Mouse (Mus musculus): ENCODE results near the gene Depdc1a. TPM values are rescaled to one million over a fixed set of nuclear protein-coding genes. Genes with fewer than 3 reads are reported as not detected.
A peak's percentile ranks its signal among the peaks of the same experiment; 100 is the strongest.
"Not testable (repeated sequence)": the region's sequence is repeated elsewhere in the genome, so short reads cannot be mapped to it uniquely, and the experiment has no call there.

The Depdc1a gene
- polyA plus RNA-seq (2012; rRNA removed), result 0.05 TPM in 1 of 2 replicates, not detected in the other

DNA sequence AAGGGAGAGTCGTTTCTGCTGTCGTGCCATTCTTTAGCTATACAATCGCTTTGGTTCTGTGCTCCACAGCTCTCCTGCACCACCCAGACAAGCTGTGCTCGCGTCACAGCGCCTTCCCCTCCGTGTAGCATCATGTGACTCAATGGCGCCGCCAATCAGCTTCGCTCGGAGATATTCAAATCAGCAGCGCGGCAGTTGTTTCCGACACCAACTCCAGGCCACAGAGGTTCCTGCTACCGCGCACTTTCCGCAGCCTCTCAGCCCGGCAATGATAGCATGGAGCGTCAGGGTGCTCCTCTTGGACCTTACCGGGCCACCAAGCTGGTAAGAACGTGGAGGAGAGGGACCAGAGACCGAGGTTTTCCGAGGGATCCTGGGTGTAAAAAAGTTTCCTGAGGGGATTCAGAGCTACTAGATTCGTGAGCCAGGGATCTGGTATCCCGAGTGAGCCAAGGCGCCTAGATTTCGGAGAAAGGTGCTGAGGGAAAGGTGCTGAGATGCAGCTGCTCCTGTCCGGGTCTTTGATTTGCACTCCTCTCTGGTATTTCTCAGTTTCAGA is at the start of gene Depdc1a:
TSS of gene Depdc1a (plus strand) at position 191 of the 559 bp plus-strand sequence.
- TF ChIP-seq CTCF (IDR thresholded peaks at IDR 0.05; ENCODE audit: extremely low read depth, insufficient read length, insufficient replicate concordance, low read depth, low read length) (no peak), POLR2A (IDR thresholded peaks at IDR 0.05; ENCODE audit: low read depth, low read length) (no peak)
- no peaks in the 10 kb centered on the region for H3K27me3 ChIP-seq (ENCODE audit: control insufficient read depth, insufficient read depth, low read length)
- peak within 1 kb of the TSS; percentile 66 for H3K4me3 ChIP-seq (ENCODE audit: low read depth, low read length)
- WGBS, result under 1% methylated on average over 28 of the region's 28 CpGs
- H3K4me1 ChIP-seq (ENCODE audit: control insufficient read depth, insufficient read depth, insufficient read length, low read length), result no peaks in the 10 kb centered on the region
- no peak within 1 kb of the TSS for H3K27ac ChIP-seq (ENCODE audit: insufficient read depth, low read depth, low read length)
- H3K36me3 ChIP-seq (ENCODE audit: control insufficient read depth, insufficient read depth, low read length), result no peaks in the 10 kb centered on the region

DNA sequence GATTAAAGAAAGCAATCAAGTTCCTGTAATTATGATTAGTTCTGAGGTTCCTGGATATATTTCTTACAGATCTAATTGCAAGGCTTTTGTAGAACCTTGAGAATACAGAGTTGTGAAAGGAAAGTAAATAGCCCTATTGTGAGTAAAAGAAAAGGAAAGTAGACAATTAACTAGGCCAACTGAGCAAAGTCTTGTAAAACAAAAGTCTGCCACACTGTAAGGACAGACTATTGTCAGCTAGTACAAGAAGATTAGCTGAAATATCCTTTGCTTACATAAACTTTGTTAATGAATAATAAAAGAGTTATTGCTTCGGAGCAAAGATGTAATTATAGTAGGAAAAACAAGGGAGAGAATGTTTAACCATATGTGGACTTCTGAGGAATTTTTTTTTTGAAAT is 25.2 kb upstream of the Depdc1a start:
- no peaks in the 10 kb centered on the region for H3K36me3 ChIP-seq (ENCODE audit: control insufficient read depth, insufficient read depth, low read length)
- 18% methylated on average over 1 of the region's 1 CpGs for WGBS
- H3K4me1 ChIP-seq (ENCODE audit: control insufficient read depth, insufficient read depth, insufficient read length, low read length), result no peaks in the 10 kb centered on the region
- H3K27ac ChIP-seq (ENCODE audit: insufficient read depth, low read depth, low read length), result no peak overlapping the region
- H3K4me3 ChIP-seq (ENCODE audit: low read depth, low read length), result no peak overlapping the region
- TF ChIP-seq POLR2A (IDR thresholded peaks at IDR 0.05; ENCODE audit: low read depth, low read length) (no peak), CTCF (IDR thresholded peaks at IDR 0.05; ENCODE audit: extremely low read depth, insufficient read length, insufficient replicate concordance, low read depth, low read length) (no peak)
- H3K27me3 ChIP-seq (ENCODE audit: control insufficient read depth, insufficient read depth, low read length), result peaks cover 4% of the 10 kb centered on the region; the same call in 1 of the 2 replicates

DNA sequence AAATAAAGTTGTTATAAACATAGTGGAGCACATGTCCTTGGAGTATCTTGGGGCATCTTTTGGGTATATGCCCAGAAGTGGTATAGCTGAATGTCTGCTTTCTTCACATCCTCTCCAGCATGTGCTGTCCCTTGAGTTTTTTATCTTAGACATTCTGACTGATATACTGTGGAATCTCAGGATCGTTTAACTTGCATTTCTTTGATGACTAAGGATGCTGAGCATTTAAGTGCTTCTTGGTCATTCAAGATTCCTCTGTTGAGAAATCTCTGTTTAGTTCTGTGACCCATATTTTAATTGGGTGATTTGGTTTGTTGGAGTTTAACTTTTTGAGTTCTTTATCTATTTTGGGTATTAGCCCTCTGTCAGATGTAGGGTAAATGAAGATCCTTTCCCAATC is 19.8 kb upstream of the Depdc1a start:
- no peaks in the 10 kb centered on the region; the same call in 1 of the 2 replicates for H3K27me3 ChIP-seq (ENCODE audit: control insufficient read depth, insufficient read depth, low read length)
- TF ChIP-seq POLR2A (IDR thresholded peaks at IDR 0.05; ENCODE audit: low read depth, low read length) (no peak), CTCF (IDR thresholded peaks at IDR 0.05; ENCODE audit: extremely low read depth, insufficient read length, insufficient replicate concordance, low read depth, low read length) (no peak)
- H3K4me1 ChIP-seq (ENCODE audit: control insufficient read depth, insufficient read depth, insufficient read length, low read length), result no peaks in the 10 kb centered on the region
- WGBS, result 81% methylated on average over 1 of the region's 1 CpGs
- H3K27ac ChIP-seq (ENCODE audit: insufficient read depth, low read depth, low read length), result no peak overlapping the region
- no peaks in the 10 kb centered on the region for H3K36me3 ChIP-seq (ENCODE audit: control insufficient read depth, insufficient read depth, low read length)
- H3K4me3 ChIP-seq (ENCODE audit: low read depth, low read length), result no peak overlapping the region

DNA sequence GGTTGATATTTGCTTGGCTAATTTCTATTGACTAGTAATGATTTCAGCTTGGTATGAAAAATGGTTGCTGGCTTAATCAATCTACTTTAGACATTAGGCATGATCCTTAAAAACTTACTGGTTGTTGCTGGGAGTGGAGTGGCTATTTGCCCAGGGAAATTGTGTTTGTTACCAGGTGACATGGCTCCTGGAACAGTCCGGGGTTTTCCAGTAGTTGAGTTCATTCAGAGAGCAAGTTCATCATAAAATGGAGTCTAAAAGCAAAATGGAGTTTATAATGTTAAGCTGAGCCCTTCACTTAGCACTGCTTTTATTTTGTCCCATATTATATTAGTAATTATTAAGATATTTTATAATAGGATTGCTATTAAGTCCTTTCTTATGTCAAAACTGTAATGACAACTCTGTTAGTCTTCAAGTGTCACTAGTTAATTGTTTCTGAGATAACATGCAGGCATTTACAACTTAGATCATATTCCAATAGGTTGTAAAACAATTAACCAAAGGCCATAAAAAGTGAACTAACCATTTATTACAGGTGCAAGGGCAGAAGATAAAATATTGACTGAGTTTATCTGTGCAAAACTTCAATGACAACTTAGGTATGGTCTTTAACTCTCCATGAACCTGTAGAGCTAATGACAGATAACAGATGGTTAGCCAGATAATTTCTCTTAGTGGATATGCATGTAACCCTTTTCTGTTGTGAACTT is 17.8 kb upstream of the Depdc1a start:
- H3K27ac ChIP-seq (ENCODE audit: insufficient read depth, low read depth, low read length), result no peak overlapping the region
- H3K4me3 ChIP-seq (ENCODE audit: low read depth, low read length), result no peak overlapping the region
- no peak for TF ChIP-seq CTCF (IDR thresholded peaks at IDR 0.05; ENCODE audit: extremely low read depth, insufficient read length, insufficient replicate concordance, low read depth, low read length)
- TF ChIP-seq POLR2A (IDR thresholded peaks at IDR 0.05; ENCODE audit: low read depth, low read length), result no peak
- peaks cover 2% of the 10 kb centered on the region for H3K27me3 ChIP-seq (ENCODE audit: control insufficient read depth, insufficient read depth, low read length)
- H3K36me3 ChIP-seq (ENCODE audit: control insufficient read depth, insufficient read depth, low read length), result no peaks in the 10 kb centered on the region
- 34% methylated on average over 1 of the region's 1 CpGs for WGBS
- H3K4me1 ChIP-seq (ENCODE audit: control insufficient read depth, insufficient read depth, insufficient read length, low read length), result no peaks in the 10 kb centered on the region

DNA sequence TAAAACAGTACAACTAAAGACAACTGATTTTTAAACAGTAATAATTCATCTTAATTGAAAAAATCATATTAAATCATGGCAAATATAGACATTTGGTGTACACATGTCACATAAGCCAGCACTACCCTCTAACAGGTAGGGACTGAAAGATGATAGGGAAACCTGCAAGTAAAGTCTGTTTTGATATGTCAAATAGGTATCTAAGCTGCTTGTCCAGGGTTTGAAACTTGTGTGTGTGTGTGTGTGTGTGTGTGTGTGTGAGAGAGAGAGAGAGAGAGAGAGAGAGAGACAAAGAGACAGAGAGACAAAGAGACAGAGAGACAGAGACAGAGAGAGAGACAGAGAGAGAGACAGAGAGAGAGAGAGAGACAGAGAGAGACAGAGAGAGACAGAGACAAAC is 524 bp upstream of the Depdc1a start:
- H3K27ac ChIP-seq (ENCODE audit: insufficient read depth, low read depth, low read length); H3K4me1 ChIP-seq (ENCODE audit: control insufficient read depth, insufficient read depth, insufficient read length, low read length); H3K4me3 ChIP-seq (ENCODE audit: low read depth, low read length); H3K36me3 ChIP-seq (ENCODE audit: control insufficient read depth, insufficient read depth, low read length); H3K27me3 ChIP-seq (ENCODE audit: control insufficient read depth, insufficient read depth, low read length): not testable (repeated sequence)

DNA sequence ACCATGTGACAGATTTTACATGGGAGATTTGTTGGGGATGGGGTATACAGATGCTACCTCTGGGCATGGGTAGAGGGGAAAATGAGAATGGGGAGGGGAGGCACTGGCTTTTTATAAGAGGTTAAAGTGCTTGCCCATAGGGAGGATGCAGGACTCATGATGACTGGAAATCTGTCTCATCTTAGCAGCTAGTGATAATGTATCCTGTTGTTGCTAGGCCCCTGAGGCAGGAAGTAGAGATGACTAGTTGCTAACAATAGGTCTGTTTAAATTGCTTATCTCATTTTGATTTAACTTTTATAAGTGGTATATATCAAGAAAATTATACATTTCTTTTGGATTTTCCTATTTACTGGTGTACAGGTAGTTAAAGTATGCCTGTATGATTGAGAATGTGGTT is 13.7 kb downstream of the Depdc1a start:
- TF ChIP-seq POLR2A (IDR thresholded peaks at IDR 0.05; ENCODE audit: low read depth, low read length) (no peak), CTCF (IDR thresholded peaks at IDR 0.05; ENCODE audit: extremely low read depth, insufficient read length, insufficient replicate concordance, low read depth, low read length) (no peak)
- no peaks in the 10 kb centered on the region for H3K4me1 ChIP-seq (ENCODE audit: control insufficient read depth, insufficient read depth, insufficient read length, low read length)
- H3K27ac ChIP-seq (ENCODE audit: insufficient read depth, low read depth, low read length), result no peak overlapping the region
- H3K4me3 ChIP-seq (ENCODE audit: low read depth, low read length), result no peak overlapping the region
- no peaks in the 10 kb centered on the region for H3K36me3 ChIP-seq (ENCODE audit: control insufficient read depth, insufficient read depth, low read length)
- H3K27me3 ChIP-seq (ENCODE audit: control insufficient read depth, insufficient read depth, low read length), result no peaks in the 10 kb centered on the region

DNA sequence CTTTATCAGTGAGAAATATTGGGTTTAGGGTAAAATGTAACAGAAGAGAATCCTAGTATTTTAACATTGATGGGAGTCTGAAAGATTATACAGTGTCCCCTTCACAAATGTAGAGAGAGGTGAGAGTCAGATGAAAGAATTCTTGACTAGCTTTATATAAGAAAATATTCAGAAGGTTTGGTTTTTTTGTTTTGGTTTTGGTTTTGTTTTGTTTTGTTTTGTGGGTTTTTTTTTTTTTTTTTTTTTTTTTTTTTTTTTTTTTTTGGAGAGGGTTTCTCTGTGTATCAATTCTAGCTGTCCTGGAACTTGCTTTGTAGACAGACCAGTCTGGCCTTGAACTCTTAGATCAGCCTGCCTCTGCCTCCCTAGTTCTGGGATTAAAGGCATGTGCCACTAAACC is 33.3 kb downstream of the Depdc1a start:
- H3K36me3 ChIP-seq (ENCODE audit: control insufficient read depth, insufficient read depth, low read length), result no peaks in the 10 kb centered on the region
- no peak overlapping the region for H3K4me3 ChIP-seq (ENCODE audit: low read depth, low read length)
- no peaks in the 10 kb centered on the region for H3K27me3 ChIP-seq (ENCODE audit: control insufficient read depth, insufficient read depth, low read length)
- H3K27ac ChIP-seq (ENCODE audit: insufficient read depth, low read depth, low read length), result no peak overlapping the region
- TF ChIP-seq POLR2A (IDR thresholded peaks at IDR 0.05; ENCODE audit: low read depth, low read length), result no peak
- TF ChIP-seq CTCF (IDR thresholded peaks at IDR 0.05; ENCODE audit: extremely low read depth, insufficient read length, insufficient replicate concordance, low read depth, low read length), result no peak
- no peaks in the 10 kb centered on the region for H3K4me1 ChIP-seq (ENCODE audit: control insufficient read depth, insufficient read depth, insufficient read length, low read length)

Measured in small intestine, adult 2 months (tissue).